Mouse (Mus musculus): ENCODE results near the gene Egfem1.

Egfem1 gene

DNA sequence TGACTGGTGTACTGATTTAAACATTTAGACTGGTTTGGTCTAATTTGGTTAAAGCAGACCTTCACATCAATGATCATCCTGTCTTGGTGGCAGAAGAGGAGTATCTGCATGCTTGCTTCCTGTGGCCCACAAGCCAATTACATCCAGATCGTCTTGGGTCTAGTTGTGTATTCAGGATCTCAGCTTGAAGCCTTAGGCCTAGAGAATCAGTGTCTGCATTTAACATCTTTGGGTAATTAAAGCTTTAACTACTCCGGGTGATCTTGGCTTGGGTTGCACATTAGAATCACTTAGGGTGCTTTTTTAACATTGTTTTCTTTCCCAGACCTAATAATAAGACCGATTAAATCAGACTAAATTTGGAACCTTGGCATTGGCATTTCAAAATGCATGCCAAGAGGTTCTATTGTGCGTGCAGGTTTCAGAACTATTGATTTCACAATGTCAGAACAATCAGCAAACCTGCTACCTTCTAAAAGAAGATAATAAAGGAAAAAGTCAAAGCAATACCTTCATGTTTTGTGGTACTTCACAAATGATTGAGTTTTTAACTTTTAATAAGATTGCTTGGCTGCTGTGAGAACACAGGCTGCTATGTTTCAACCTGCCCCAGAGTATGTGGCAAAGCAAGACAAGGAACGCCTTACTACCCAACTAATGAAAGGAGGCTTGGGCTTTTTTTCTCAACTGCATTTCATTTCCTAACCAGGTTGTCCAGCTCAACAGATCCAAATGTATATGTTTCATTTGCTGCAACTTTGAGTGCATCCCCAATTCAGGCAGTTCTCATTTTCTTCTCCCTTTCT lies 496.4 kb downstream of the Egfem1 start:
- DNase-seq (ENCODE audit: low read depth, low spot score): no peak

DNA sequence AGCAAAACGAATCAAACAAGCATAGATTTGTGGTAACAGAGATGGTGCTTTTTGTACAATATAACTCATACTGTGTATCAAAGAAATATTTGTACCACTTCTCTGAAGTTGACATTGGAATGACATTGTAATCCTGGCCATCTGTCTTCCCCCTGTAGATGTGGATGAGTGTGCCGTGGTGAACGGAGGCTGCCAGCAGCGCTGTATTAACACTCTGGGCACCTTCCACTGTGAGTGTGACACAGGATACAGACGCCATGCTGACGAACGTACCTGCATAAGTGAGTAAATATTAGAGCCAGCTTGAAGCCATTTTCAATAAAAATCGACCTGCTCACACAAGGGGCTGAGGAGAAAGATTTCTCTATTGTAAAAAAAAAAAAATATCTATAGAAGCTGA lies 500.9 kb downstream of the Egfem1 start:
- no peak for DNase-seq (ENCODE audit: low read depth, low spot score)

DNA sequence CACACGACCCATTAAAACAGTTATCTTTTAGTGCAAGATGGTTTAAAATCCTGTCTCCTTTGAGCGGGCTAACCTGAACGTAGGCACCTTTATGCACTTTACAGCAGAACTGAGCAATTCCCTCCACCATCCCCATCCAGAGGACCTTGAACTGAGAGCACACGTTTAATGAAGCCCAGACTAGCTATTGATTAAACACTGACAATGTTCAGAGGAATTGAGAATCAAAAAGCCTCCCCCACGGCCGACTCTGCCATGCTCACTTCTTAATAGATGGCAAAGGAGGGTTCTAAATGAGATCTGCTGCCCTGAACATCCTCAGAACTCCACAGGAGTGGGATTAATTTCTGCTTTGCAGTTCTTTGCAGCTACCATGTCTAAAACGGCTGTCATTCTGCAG lies 520.3 kb downstream of the Egfem1 start:
- no peak for DNase-seq (ENCODE audit: low read depth, low spot score)

DNA sequence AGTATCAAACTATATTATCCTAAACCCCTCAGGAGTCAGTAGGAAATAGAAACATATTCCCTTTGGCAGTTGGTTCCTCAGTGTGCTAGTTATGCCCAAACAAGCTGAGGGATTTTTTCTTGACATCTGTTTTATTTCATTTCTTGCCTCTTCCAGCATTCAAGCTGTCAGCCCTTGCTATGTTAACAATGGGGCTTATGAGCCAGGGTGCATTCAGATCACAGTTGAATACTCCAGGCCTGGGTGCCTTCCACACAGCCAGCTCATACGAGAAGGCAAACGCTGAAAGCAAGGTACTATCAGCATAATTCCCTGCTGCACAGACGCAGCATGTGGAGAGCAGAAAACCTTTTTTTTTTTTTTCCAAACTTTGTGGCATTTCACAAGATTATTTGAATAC lies 526.9 kb downstream of the Egfem1 start:
- no peak for DNase-seq (ENCODE audit: low read depth, low spot score)

DNA sequence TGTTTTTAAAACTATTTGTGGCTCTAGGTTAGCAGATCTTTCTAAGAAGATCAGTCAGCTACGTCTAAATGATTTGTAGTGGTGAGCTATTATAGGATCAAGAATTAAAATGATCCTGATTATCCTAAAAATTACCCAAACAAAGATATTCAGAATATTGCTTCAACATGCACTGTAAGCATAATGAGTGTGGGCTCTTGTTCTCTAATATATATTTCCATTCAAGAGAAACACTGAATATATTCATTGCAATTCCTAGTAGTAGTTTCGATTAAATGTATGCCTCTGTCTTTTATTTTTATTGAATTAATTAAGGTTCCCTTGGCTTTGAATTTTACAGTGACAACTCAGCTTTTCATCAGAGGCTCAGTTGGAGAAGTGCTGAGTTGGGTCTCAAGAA lies 527.4 kb downstream of the Egfem1 start:
- DNase-seq (ENCODE audit: low read depth, low spot score): no peak

DNA sequence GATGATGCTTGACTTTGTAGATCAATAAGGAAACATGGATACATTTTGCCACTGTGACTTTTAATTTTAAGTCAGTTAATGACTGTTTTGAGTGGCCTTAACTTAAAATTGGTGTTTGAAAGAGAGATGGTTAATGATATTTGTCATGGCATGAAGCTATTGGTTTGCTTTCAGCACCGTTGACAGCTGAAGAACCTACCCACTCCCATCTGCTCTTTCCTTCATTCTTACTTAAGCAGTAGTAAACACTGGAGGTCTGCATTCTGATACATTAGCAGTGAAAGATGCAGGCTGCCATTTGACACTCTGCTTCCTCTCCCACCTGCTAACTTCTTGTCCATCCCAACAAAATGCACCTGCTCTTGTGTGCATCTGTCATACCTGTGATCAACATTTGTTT lies 537.8 kb downstream of the Egfem1 start:
- no peak for DNase-seq (ENCODE audit: low read depth, low spot score)

DNA sequence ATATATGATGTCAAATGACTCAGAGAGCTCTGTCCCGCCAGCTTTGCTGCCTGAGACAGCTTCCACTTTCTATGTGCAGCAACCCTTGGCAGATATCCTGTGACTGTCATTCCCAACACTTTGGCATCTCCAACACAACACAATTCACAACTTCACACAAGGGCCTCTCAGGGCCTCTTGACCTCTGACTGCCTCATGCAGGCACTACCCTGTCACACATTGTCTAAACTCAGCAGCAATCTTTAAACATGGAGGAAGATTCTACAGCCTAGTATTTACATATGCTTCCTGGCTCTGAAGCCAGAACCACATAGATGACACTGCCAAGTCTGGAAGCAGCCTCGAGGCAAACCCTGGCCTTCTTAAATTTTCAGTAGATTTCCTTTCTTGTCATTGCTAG lies 558.0 kb downstream of the Egfem1 start:
- DNase-seq (ENCODE audit: low read depth, low spot score): no peak

DNA sequence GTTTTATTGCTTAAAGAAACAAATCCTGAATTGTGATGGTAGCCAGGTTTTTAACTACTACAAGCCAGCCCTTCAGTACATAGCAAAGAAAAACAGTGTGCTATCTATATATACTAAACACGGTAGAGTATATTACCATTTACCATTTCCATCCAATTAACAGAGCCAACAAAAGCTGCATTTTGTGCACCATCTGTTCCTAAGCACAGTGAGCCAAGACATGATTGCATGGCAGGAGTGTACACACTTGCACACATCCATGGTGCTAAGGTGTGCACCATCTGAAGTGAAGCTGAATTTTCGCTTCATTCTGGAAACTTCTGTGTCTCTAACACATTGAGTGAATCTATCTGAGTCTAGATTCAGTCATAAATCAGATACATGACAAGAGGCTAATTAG lies 585.0 kb downstream of the Egfem1 start:
- no peak for DNase-seq (ENCODE audit: low read depth, low spot score)

DNA sequence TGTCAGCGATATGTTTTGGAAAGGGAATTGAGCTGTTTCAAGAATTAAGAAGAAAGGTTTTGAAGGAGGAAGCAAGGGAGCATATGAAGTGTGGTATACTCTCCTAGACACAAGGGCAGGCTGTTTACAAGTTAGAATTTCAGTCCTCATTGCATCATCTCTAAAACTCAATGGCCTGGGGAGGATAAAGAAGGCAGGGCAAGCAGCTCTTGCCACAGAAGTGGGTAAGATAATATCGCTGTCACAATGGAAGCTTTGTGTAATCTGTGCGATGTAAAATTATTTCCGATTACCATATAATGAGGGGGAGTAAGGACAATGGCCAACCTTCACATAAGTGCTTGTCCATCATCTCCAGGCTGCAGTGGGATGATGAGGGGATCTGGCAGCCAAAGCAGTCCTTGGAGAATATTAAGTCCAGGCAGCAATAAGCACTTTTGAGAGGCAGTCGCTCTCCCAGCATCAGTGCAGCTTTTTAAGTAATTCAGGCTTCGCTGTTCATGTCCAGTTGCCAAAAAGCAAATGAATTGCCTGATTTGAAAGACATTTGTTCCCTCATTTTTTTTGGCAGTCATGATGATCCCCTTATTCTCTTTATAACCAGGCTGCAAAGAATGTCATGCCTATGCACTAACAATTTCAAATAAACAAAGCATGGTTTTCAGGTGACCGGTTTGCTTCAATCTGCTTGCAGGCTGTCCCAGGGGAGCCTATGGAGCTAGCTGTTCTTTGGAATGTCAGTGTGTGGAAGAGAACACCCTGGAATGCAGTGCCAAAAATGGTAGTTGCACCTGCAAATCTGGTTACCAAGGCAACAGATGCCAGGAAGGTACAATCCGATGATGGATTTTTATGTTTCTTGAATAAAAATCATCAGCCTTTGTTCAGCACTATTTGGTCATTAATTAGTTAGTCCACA lies 607.8 kb downstream of the Egfem1 start:
- no peak for DNase-seq (ENCODE audit: low read depth, low spot score)

DNA sequence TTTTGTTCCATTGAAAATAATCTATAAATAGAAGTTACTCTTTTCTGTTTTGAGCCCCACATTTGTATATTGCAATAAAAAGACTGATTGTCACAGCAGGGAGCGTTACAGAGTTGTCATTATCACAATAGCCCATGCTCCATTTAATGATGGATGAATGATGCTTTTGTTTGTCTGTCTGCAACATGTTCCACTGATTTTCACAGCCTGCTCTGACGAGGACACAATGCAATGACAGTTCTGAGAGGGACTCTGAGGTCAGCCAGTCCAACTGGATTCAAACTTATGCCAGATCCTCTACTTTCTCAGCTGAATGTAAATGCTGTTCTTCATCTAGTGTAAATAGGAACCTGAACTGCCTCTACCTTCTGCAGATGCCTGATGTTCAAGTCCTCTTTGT lies 619.3 kb downstream of the Egfem1 start:
- no peak for DNase-seq (ENCODE audit: low read depth, low spot score)

DNA sequence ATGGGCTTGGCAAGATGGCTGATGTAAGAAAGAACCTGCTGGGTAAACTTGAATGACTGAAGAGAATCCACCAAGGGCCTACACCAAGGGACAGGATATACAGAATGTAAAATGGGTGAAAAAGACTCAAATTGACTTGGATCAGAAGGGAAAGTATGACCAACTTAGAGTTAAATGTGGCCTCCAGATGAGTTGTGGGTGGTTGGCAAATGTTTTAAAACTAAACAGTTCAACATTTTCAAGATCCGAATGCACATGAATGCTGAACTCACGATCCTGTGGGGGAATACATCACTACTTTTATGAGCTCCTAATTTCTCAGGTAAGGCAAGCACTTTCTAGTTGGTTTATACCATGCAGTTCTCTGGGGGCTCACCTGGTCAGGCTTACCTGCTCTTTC lies 625.0 kb downstream of the Egfem1 start:
- DNase-seq (ENCODE audit: low read depth, low spot score): no peak

DNA sequence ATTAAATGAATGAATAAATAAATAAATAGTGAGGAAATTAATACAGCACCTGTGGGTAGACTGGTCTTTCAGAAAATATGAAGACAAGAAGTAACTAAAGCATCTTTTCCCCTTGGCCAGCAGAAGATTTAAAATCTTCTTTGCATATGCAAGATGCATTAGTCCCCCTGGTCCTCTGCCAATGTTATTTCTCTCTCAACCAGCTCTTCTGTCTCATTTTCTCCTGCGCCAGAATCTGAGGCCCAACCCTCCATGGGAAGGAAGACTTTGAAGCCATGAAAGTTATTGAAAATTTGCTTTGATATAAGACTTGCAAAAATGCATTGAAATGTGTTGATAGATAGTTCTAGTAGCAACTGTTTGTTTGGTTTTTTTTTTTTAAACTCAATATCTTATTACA lies 625.6 kb downstream of the Egfem1 start:
- DNase-seq (ENCODE audit: low read depth, low spot score): no peak

DNA sequence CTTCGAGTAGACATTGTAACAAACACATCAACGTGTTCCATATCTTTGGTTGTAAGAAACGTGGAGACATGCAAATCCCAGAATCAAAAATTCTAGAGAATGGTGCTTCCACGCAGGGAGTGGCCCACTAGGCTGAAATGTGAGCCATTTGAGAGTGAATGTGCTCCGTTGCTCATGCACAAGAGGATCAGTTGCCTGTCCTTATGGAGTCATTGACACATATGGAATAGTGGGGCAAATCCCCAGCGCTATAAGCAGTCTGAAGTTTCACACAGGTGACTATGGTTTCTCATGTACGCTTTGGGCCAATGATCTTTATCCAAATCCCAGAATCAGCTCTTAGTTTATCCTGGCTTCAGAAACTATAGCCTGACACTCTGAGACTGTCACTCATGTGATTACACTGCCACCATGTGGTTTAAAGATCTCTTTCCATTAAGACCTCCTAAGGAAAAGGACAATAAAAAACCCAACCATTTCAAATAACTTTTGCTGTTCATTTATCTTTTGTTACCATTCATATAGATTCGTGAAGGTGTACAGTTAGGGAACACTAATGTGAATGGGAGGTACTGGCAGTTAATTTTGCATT lies 644.6 kb downstream of the Egfem1 start:
- no peak for DNase-seq (ENCODE audit: low read depth, low spot score)

DNA sequence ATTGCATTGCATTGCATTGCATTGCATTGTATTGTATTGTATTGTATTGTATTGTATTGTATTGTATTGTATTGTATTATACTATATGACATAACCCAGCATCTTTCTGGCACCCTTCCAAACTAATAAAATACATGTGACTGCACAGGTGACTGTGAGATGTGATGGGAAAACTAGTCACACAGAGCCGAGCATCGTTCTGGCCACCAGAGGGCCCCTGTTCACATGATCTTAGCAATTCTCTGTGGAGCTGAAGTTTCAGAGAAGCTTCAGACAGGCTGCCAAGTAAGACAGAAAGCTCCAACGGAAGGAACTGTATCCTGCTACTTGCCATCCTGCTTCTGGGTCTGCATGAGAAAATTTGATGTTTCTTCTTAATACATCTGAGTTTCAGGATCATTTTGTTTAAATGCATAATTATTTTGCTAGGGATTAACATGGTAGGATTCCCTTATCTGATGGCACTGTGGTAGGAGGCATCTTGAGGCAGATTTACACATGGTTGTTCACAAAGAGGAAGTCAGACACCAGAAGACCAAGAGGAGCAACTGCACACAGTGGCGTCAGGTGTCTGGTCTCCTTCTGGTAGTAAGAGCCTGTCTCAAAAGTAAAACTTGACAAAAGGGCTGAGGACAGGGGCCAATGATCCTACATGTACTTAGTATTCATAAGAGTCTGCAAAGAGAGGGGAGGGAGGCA lies 648.4 kb downstream of the Egfem1 start:
- DNase-seq (ENCODE audit: low read depth, low spot score): no peak

DNA sequence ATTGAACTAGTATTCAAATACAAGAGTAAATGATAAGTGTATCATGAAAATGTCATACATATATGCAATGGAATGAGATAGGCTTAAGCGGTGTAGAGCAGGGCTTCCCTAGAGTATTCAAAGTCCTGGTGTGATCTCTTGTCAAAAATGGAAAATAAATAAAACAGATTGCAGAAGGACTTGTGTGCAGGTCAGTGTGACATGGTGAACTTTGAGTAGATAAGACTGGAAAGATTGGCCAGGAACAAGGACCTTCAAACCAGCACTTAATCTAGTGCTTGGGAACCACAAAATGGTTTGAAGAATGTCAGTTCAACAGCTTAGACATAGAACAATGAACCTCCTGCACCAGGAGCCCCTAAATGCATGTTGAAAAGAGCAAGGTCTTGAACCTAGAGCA lies 649.7 kb downstream of the Egfem1 start:
- no peak for DNase-seq (ENCODE audit: low read depth, low spot score)

DNA sequence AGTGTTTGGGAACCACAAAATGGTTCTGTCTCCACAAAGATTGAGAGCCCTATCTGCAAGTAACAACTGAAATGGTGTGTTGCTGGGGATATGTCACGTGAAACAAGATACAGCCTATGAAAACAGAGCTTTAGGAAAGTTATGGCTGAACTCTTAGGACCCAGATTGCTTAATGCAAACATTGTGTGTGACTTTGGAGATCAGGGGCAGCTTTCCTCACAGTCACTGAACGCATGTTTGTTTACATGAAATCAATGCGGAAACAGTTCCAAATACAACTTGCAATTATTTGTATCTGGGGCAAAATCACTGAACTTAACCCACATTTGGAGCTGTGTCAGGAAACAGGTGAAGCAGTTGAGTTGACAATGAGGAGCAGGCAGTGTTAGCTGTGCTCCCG lies 650.8 kb downstream of the Egfem1 start:
- DNase-seq (ENCODE audit: low read depth, low spot score): no peak

DNA sequence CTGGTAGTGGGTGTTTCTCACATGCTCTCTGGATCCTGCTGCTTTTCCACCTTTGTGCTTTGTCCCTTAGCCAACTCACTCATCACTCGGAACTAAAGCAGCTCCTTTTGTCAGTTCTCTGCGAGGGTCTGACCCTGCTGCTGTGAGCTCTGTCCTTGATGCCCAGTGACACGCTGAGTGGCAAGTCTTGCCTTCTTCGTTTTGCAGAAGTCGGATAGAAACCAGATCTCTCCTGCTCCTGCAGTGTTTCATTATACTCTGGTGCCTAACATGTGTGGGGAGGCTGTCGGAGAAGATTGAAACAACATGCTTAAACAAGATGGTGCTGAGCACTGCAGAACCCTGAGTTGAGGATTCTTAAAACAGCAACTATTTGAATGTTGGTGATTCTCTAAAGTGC lies 652.4 kb downstream of the Egfem1 start:
- no peak for DNase-seq (ENCODE audit: low read depth, low spot score)

DNA sequence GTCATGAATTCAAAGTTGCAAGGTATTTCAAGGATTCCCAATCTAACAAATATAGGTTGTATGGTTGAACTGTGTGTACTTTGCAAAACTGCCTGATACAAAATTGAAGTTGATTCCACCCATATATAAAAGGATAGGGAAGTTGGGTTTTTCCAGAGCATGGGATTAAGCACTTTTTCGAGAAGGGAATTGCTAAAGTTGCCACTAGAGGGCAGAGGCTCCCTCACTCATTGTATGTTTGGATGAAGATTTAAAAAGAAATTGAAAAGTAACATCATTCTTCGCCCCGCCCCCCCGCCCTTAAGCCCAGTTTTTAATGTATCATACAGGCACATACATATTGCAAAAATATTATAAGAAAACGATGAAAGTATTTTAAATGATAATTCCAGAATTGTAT lies 657.5 kb downstream of the Egfem1 start:
- no peak for DNase-seq (ENCODE audit: low read depth, low spot score)

All from c-Kit-negative CD71-positive TER-119-positive erythroid progenitor cells, embryonic 14.5 days (primary cell).